Mouse (Mus musculus) stomach, embryonic 15.5 days (tissue): ENCODE measurements around the gene Tarbp2. TPM values are rescaled to one million over a fixed set of nuclear protein-coding genes. Genes with fewer than 3 reads are reported as not detected.

Experiments used
- ATAC-seq: fragments of 200-750 bp; cut with Nextera tagmentation; 2 replicates; pipeline ENCODE4 v1.8.0; 2017; ENCODE audit warnings: low read depth, moderate number of reproducible peaks, moderate TSS enrichment; ENCODE audit not compliant: insufficient read depth, low FRiP score
- H3K27ac ChIP-seq: fragments of 300-500 bp; sonication (generic); 2 replicates; pipeline ENCODE4 v1.5.1; 2015; ENCODE audit warnings: mild to moderate bottlenecking, inconsistent platforms
- H3K27me3 ChIP-seq: fragments of 300-500 bp; sonication (generic); replicated peaks from 2 replicates; pipeline ENCODE4 v1.6.1; 2015; ENCODE audit warnings: inconsistent platforms
- H3K36me3 ChIP-seq: fragments of 300-500 bp; sonication (generic); 2 replicates; pipeline ENCODE4 v1.6.1; 2015; ENCODE audit warnings: inconsistent platforms
- H3K4me1 ChIP-seq: fragments of 300-500 bp; sonication (generic); 2 replicates; pipeline ENCODE4 v1.6.1; 2015; ENCODE audit warnings: inconsistent platforms
- H3K4me2 ChIP-seq: fragments of 300-500 bp; sonication (generic); 2 replicates; pipeline ENCODE4 v1.6.1; 2015; ENCODE audit warnings: mild to moderate bottlenecking, inconsistent platforms
- H3K4me3 ChIP-seq: fragments of 300-500 bp; sonication (generic); replicated peaks from 2 replicates; pipeline ENCODE4 v1.5.1; 2015; ENCODE audit warnings: inconsistent platforms
- H3K9ac ChIP-seq: fragments of 300-500 bp; sonication (generic); 2 replicates; pipeline ENCODE4 v1.6.1; 2015; ENCODE audit warnings: inconsistent platforms
- H3K9me3 ChIP-seq: fragments of 300-500 bp; sonication (generic); 2 replicates; pipeline ENCODE4 v1.6.1; 2016; ENCODE audit warnings: inconsistent platforms
- WGBS: fragments of 180-500 bp; shearing (Covaris S2); methylation state at CpG from one replicate; pipeline ENCODE4 v1.1.7; 2015; 5-methylcytosine and 5-hydroxymethylcytosine counted together
- polyA plus RNA-seq: library from polyadenylated mRNA; unstranded; fragments of >200 nt; fragmentation: Nextera tagmentation; extraction: Ambion mirVana; gene quantifications from 2 replicates; pipeline ENCODE4 v1.2.1, GENCODE M21; 2015

Tarbp2 gene
- polyA plus RNA-seq, 1 experiment from 2014 or later = 87.3 TPM

- 0 out of 2 replicates have a peak, but pooled peaks cover under 1% of the 10 kb centered on the region for H3K36me3 ChIP-seq
- peak within 1 kb of the TSS; percentile 83 for H3K27ac ChIP-seq
- H3K9ac ChIP-seq = peak within 1 kb of the TSS; percentile 30
- H3K27me3 ChIP-seq = no peaks in the 10 kb centered on the region
- ATAC-seq = no peak
- H3K9me3 ChIP-seq = no peaks in the 10 kb centered on the region
- H3K4me1 ChIP-seq = peaks cover 42% of the 10 kb centered on the region
- under 1% methylated on average over 43 of the region's 43 CpGs for WGBS
- H3K4me3 ChIP-seq = peak within 1 kb of the TSS; percentile 75
- peak within 1 kb of the TSS; percentile 93 for H3K4me2 ChIP-seq
These were observed 1.1 kb upstream of the Tarbp2 start, which contains the start of gene Map3k12 for GRCm38 (mm10) chr15:102516728-102517404. Gene Map3k12 (minus strand): TSS chr15:102517064.

- Histone ChIP-seq H3K27me3 (no peaks in the 10 kb centered on the region), H3K4me3 (peak overlapping the region; percentile 75), H3K9ac (peak overlapping the region; percentile 30; the same call in 1 of the 2 replicates), H3K4me1 (peaks cover 36% of the 10 kb centered on the region), H3K4me2 (peak overlapping the region; percentile 93), H3K9me3 (no peaks in the 10 kb centered on the region), H3K36me3 (peaks cover 8% of the 10 kb centered on the region; the same call in 1 of the 2 replicates), H3K27ac (peak overlapping the region; percentile 83)
- no peak for ATAC-seq
- WGBS = under 1% methylated on average over 10 of the region's 10 CpGs
These were observed 389 bp upstream of the Tarbp2 start for GRCm38 (mm10) chr15:102517631-102517975.

GRCm38 (mm10) chr15:102518859-102519201 is 838 bp downstream of the Tarbp2 start:
- ATAC-seq = no peak
- Histone ChIP-seq H3K9ac (peak overlapping the region; percentile 82), H3K36me3 (peaks cover 12% of the 10 kb centered on the region), H3K4me3 (peak overlapping the region; percentile 75), H3K4me2 (peak overlapping the region; percentile 68), H3K4me1 (peaks cover 30% of the 10 kb centered on the region), H3K9me3 (no peaks in the 10 kb centered on the region), H3K27me3 (no peaks in the 10 kb centered on the region), H3K27ac (peak overlapping the region; percentile 100)
- WGBS = 12% methylated on average over 9 of the region's 9 CpGs

DNA sequence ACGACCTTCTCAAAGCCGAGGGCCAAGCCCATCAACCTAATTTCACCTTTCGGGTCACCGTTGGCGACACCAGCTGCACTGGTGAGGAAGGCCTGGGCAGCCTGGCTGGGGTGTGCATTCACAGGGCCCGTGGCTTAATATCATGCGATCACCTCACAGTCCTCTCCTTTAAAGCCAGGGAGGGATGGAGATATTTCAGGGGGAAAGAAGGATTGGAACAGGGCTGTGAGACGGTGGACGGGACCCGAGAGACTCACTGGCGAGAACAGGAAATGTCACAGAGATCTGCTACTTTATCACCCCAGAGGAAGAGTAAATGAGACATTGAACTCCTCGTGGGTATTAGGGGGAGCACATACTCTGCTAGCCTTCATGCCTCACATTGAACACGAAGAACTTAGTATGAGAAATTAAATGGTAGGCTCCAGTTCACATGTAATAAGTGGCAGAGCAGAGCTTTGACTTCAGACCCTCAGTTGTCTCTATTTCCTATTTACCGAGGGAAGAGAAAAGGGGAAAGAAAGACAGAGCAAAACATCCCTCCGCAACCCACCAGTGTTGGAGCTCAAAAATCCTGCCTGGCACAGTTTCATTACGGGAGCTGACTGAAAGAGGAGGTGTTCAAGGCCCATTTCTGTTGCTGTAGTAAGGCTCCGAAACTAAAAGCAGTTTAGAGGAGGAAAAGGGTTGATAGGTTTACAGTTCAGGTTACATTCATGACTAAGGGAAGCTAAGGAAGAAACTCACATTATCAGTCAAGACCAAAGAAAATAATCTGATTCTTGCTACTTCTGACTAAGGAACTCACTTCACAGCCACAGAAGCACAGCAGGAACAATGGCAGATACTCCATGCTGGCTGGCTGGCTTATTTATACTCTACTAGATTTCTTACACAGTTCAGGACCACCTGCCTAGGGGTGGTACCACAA is 1.5 kb downstream of the Tarbp2 start:
- H3K4me3 ChIP-seq = peak overlapping the region; percentile 75
- H3K27ac ChIP-seq = peak overlapping the region; percentile 100
- H3K4me1 ChIP-seq = peaks cover 30% of the 10 kb centered on the region
- H3K9me3 ChIP-seq = no peaks in the 10 kb centered on the region
- no peak for ATAC-seq
- H3K4me2 ChIP-seq = peak overlapping the region; percentile 68
- peaks cover 15% of the 10 kb centered on the region for H3K36me3 ChIP-seq
- WGBS = 55% methylated on average over 17 of the region's 17 CpGs
- H3K27me3 ChIP-seq = no peaks in the 10 kb centered on the region
- peak overlapping the region; percentile 82 for H3K9ac ChIP-seq

- Histone ChIP-seq H3K36me3 (peaks cover 20% of the 10 kb centered on the region), H3K9ac (no peak overlapping the region; the same call in 1 of the 2 replicates), H3K4me2 (no peak overlapping the region), H3K27me3 (no peaks in the 10 kb centered on the region), H3K4me3 (no peak overlapping the region), H3K27ac (0 out of 2 replicates have a peak overlapping the region, but pooled peaks have one; percentile 11), H3K4me1 (peaks cover 27% of the 10 kb centered on the region), H3K9me3 (no peaks in the 10 kb centered on the region)
- no peak for ATAC-seq
- WGBS = 60% methylated on average over 4 of the region's 4 CpGs
These were observed 2.4 kb downstream of the Tarbp2 start for GRCm38 (mm10) chr15:102520416-102520815.

GRCm38 (mm10) chr15:102521480-102521879 is 3.5 kb downstream of the Tarbp2 start:
- 60% methylated on average over 4 of the region's 4 CpGs for WGBS
- no peak overlapping the region for H3K27ac ChIP-seq
- H3K36me3 ChIP-seq = peaks cover 20% of the 10 kb centered on the region
- H3K9ac ChIP-seq = no peak overlapping the region
- no peak overlapping the region for H3K4me3 ChIP-seq
- ATAC-seq = no peak
- no peaks in the 10 kb centered on the region for H3K9me3 ChIP-seq
- no peak overlapping the region for H3K4me2 ChIP-seq
- H3K4me1 ChIP-seq = peaks cover 16% of the 10 kb centered on the region
- H3K27me3 ChIP-seq = no peaks in the 10 kb centered on the region

DNA sequence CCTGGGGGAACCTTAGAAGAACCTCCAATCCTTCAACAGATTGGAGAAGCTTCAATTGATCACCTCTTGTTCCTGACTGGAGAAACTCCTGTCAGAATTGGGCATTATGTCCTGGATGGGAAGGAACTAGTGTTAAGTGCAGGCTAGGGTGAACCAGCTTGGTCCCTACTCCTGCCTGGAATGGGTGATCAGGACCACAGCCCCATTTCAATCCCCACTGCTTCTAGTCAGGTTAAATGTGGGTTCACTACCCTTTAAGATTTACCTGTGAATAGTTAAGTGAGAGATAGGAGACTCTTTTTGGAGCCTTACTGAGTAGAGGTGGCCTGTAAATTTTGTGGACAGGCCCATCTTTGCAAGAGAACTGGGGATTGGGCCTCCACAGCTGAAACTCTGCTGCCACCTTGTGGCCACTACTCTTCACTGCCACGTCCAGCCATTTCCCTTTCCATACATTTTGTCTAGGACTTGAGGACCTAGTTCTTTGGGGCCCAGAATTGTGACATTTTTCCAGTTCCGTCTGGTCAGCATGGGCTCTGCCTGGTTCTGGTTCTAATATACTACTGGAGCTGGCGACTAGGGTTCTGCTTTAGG is 7.0 kb downstream of the Tarbp2 start, which contains the start of gene Npff:
Npff (minus strand) TSS at position 51 of the 594 bp plus-strand sequence.
- Histone ChIP-seq H3K9me3 (no peaks in the 10 kb centered on the region), H3K4me2 (no peak within 1 kb of the TSS), H3K9ac (no peak within 1 kb of the TSS), H3K36me3 (peaks cover 36% of the 10 kb centered on the region), H3K27ac (no peak within 1 kb of the TSS), H3K4me1 (peaks cover 8% of the 10 kb centered on the region), H3K4me3 (no peak within 1 kb of the TSS), H3K27me3 (no peaks in the 10 kb centered on the region)
- no peak for ATAC-seq
- 6% methylated on average over 3 of the region's 3 CpGs for WGBS

GRCm38 (mm10) chr15:102526111-102527002 is 8.4 kb downstream of the Tarbp2 start:
- peaks cover 46% of the 10 kb centered on the region for H3K36me3 ChIP-seq
- no peak overlapping the region for H3K27ac ChIP-seq
- no peaks in the 10 kb centered on the region for H3K9me3 ChIP-seq
- H3K4me2 ChIP-seq = no peak overlapping the region
- H3K4me3 ChIP-seq = no peak overlapping the region
- no peak overlapping the region for H3K9ac ChIP-seq
- H3K27me3 ChIP-seq = no peaks in the 10 kb centered on the region
- H3K4me1 ChIP-seq = no peaks in the 10 kb centered on the region
- WGBS = 69% methylated on average over 6 of the region's 6 CpGs
- ATAC-seq = no peak

DNA sequence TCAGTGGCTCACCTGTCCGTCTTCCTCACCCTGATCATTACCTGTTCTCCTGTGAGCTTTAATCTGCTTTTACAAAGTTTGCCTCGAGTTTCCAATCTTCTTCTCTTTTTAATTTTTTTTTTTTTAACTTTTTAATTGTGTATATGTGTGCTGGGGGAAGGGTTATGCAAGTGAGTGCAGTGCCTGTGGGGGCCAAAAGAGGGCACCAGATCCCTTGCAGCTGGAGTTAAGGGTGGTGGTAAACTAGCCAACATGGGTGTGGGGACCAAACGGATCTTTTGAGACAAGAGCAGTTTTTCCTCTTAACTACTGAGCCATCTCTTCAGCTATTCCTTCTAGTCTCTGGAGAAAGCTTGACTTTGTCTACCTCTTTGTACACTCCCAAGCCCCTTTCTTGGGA is 9.9 kb downstream of the Tarbp2 start:
- WGBS = 81% methylated on average over 3 of the region's 3 CpGs

GRCm38 (mm10) chr15:102528396-102528795 is 10.4 kb downstream of the Tarbp2 start:
- no peaks in the 10 kb centered on the region for H3K4me1 ChIP-seq
- no peaks in the 10 kb centered on the region for H3K27me3 ChIP-seq
- ATAC-seq = no peak
- no peak overlapping the region for H3K4me3 ChIP-seq
- H3K27ac ChIP-seq = no peak overlapping the region
- H3K9me3 ChIP-seq = no peaks in the 10 kb centered on the region
- WGBS = 92% methylated on average over 1 of the region's 1 CpGs
- no peak overlapping the region for H3K4me2 ChIP-seq
- H3K36me3 ChIP-seq = peaks cover 53% of the 10 kb centered on the region
- no peak overlapping the region for H3K9ac ChIP-seq

More for the DNA sequence above, 9.9 kb downstream of the Tarbp2 start:
- H3K9me3 ChIP-seq = no peaks in the 10 kb centered on the region
- no peak overlapping the region for H3K27ac ChIP-seq
- ATAC-seq = no peak
- H3K36me3 ChIP-seq = peaks cover 49% of the 10 kb centered on the region
- H3K4me2 ChIP-seq = no peak overlapping the region
- H3K4me3 ChIP-seq = no peak overlapping the region
- H3K27me3 ChIP-seq = no peaks in the 10 kb centered on the region
- H3K9ac ChIP-seq = no peak overlapping the region
- H3K4me1 ChIP-seq = no peaks in the 10 kb centered on the region

GRCm38 (mm10) chr15:102530566-102530965 is 12.6 kb downstream of the Tarbp2 start:
- ATAC-seq = no peak
- peaks cover 51% of the 10 kb centered on the region for H3K36me3 ChIP-seq
- H3K27me3 ChIP-seq = no peaks in the 10 kb centered on the region
- H3K9me3 ChIP-seq = no peaks in the 10 kb centered on the region
- H3K4me1 ChIP-seq = no peaks in the 10 kb centered on the region
- no peak overlapping the region for H3K27ac ChIP-seq
- H3K4me3 ChIP-seq = no peak overlapping the region
- no peak overlapping the region for H3K9ac ChIP-seq
- H3K4me2 ChIP-seq = no peak overlapping the region
- 88% methylated on average over 4 of the region's 4 CpGs for WGBS
